Mouse (Mus musculus): ENCODE results near the gene Bbip1. TPM values are rescaled to one million over a fixed set of nuclear protein-coding genes. Genes with fewer than 3 reads are reported as not detected.

The Bbip1 gene
- polyA plus RNA-seq, 1 experiment from 2014 or later: 69.8 TPM

DNA sequence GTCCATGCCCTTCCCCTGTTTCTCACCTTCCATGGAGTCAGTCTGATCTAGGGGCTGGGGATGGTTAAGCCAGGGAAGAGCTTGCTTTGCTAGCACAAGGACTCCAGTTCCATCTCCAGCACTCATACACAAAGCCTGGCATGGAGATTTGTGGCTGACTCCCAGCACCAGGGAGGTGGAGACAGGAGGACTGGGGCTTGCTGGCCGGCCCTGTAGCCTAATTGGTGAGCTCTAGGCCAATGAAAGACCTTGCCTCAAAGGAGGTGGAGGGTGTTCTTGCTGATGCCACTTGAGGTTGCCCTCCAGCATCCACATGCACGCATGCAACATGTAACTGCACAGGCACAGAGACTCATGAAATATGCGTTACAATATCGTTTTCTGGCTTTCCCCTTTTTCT lies 45.9 kb downstream of the Bbip1 start:
- TF ChIP-seq CTCF (IDR thresholded peaks at IDR 0.05; ENCODE audit: low read depth): no peak
- ATAC-seq (ENCODE audit: insufficient read depth) (no peak), DNase-seq (no peak)
- no peak overlapping the region for H3K4me2 ChIP-seq
- no peak overlapping the region for H3K4me3 ChIP-seq (ENCODE audit: low read depth, low read length)
- WGBS: 70% methylated on average over 4 of the region's 4 CpGs
- no peaks in the 10 kb centered on the region for H3K9me3 ChIP-seq (ENCODE audit: low read depth, low read length)
- no peak overlapping the region for H3K27ac ChIP-seq (ENCODE audit: low read depth)
- peaks cover 23% of the 10 kb centered on the region for H3K4me1 ChIP-seq (ENCODE audit: insufficient read depth)
- H3K27me3 ChIP-seq (ENCODE audit: insufficient read depth, low read length): no peaks in the 10 kb centered on the region
- no peak overlapping the region for H3K9ac ChIP-seq
- no peaks in the 10 kb centered on the region for H3K36me3 ChIP-seq (ENCODE audit: insufficient read depth)

DNA sequence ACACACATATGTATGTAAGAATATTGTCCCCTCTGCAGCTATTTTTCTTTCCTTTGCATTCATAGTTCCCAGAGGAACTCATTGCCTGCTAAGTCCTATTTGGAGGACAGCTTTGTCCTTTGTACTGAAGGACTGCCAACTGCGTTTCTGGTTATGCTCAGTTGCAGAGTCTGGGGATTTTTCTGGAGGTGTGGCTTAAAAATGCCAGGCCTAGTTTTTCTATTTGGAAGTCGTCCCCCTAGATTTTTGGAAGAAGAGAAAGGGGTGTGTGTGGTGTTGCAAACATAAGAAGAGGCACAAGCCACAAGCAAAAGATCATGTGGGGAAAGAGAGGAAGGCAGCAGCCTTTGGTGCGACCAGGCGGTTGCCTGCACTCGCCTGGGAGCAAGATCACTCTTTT lies 46.4 kb downstream of the Bbip1 start:
- no peak for TF ChIP-seq CTCF (IDR thresholded peaks at IDR 0.05; ENCODE audit: low read depth)
- DNase-seq (no peak), ATAC-seq (ENCODE audit: insufficient read depth) (no peak)
- Histone ChIP-seq H3K27me3 (ENCODE audit: insufficient read depth, low read length) (no peaks in the 10 kb centered on the region), H3K27ac (ENCODE audit: low read depth) (no peak overlapping the region), H3K36me3 (ENCODE audit: insufficient read depth) (no peaks in the 10 kb centered on the region), H3K9ac (no peak overlapping the region), H3K4me2 (no peak overlapping the region), H3K4me1 (ENCODE audit: insufficient read depth) (peaks cover 25% of the 10 kb centered on the region), H3K9me3 (ENCODE audit: low read depth, low read length) (no peaks in the 10 kb centered on the region), H3K4me3 (ENCODE audit: low read depth, low read length) (no peak overlapping the region)
- 71% methylated on average over 5 of the region's 5 CpGs for WGBS

DNA sequence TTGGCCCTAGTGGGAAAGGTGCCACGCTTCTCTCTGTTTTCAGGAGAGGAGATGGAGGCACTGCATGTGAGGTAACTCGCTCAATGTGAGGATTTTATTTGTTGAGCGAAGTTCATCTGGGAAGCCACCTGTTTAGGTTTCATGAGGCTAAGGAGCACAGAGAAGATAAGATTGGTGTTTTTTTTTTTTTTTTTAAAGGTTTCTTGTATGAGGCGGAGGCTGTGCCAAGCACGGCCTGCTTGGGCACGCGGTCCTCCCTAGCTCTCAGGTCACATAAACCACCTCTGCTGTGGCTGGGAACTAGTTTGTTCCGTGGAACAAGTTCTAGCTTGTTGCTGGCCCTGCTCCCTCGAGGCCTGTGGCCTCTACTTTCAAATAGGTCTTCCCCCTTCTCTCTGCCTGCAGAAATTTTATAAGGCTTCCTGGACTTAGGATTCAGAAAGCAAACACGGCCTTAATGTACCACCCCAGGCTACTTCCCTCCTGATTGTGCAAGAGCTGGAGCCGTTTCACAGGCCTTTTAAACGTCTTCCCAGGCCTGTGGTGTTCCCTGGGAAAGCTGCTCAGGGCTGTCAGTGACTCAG lies 49.8 kb downstream of the Bbip1 start:
- no peak for DNase-seq
- H3K4me1 ChIP-seq (ENCODE audit: insufficient read depth): peaks cover 34% of the 10 kb centered on the region
- no peak overlapping the region for H3K4me2 ChIP-seq
- H3K9ac ChIP-seq: no peak overlapping the region
- no peaks in the 10 kb centered on the region for H3K27me3 ChIP-seq (ENCODE audit: insufficient read depth, low read length)
- no peak for ATAC-seq (ENCODE audit: insufficient read depth)
- no peak overlapping the region for H3K27ac ChIP-seq (ENCODE audit: low read depth)
- no peak overlapping the region for H3K4me3 ChIP-seq (ENCODE audit: low read depth, low read length)
- H3K36me3 ChIP-seq (ENCODE audit: insufficient read depth): no peaks in the 10 kb centered on the region
- no peak for TF ChIP-seq CTCF (IDR thresholded peaks at IDR 0.05; ENCODE audit: low read depth)
- H3K9me3 ChIP-seq (ENCODE audit: low read depth, low read length): no peaks in the 10 kb centered on the region
- 70% methylated on average over 12 of the region's 12 CpGs for WGBS

DNA sequence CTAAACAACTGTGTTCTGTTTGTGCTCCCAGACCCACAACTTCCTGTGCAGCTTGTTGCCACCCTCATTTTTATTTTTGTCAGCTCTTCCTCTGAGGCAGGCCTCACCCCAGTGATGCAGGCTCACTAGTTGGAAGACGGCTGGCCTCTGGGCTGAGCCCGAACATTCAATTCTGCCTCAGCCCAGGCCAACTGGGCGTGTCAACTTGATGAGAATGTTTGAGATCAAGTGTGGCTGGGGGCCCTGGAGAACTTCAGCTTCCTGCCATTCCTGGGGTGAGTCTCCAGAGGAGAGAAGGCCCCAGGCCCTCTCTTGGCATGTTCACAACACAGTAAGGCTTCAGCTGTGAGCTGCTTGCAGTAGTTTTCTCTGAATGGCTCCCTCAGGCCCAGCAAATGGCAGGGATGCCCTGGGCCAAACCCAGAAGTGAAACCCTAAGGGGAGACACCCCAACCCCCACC lies 50.7 kb downstream of the Bbip1 start:
- Histone ChIP-seq H3K4me2 (no peak overlapping the region), H3K9me3 (ENCODE audit: low read depth, low read length) (no peaks in the 10 kb centered on the region), H3K4me3 (ENCODE audit: low read depth, low read length) (no peak overlapping the region), H3K9ac (no peak overlapping the region), H3K4me1 (ENCODE audit: insufficient read depth) (peaks cover 27% of the 10 kb centered on the region), H3K36me3 (ENCODE audit: insufficient read depth) (no peaks in the 10 kb centered on the region), H3K27me3 (ENCODE audit: insufficient read depth, low read length) (no peaks in the 10 kb centered on the region), H3K27ac (ENCODE audit: low read depth) (peak overlapping the region; percentile 91)
- ATAC-seq (ENCODE audit: insufficient read depth) (no peak), DNase-seq (no peak)
- WGBS: 62% methylated on average over 3 of the region's 3 CpGs
- no peak for TF ChIP-seq CTCF (IDR thresholded peaks at IDR 0.05; ENCODE audit: low read depth)

DNA sequence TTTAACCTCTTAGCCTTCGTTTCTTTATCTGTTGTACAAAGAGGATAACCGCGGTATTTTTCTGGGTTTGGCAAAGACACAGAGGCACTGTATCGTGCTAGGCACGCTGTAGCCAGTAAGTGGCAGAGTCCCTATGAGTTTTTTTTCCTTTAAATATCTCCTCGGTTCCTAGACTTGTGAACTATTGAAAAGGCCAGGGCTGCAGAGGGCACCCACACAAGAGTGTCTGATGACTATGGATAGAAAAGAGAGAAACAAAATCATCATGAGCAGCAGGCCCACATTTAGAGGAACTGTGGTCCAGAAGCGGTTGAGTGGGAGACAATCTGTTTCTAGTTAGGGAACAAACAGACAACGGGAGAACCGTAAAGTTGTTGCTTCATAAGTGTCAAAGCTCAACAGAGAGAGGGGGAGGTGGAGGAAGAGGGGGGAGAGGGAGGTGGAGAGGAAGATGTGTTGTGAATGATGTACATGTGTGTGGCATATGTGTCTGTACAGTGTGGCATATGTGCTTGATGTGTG lies 51.5 kb downstream of the Bbip1 start:
- H3K27ac ChIP-seq (ENCODE audit: low read depth): peak overlapping the region; percentile 91
- H3K27me3 ChIP-seq (ENCODE audit: insufficient read depth, low read length): no peaks in the 10 kb centered on the region
- H3K36me3 ChIP-seq (ENCODE audit: insufficient read depth): no peaks in the 10 kb centered on the region
- no peak overlapping the region for H3K4me3 ChIP-seq (ENCODE audit: low read depth, low read length)
- TF ChIP-seq CTCF (IDR thresholded peaks at IDR 0.05; ENCODE audit: low read depth): no peak
- no peak for ATAC-seq (ENCODE audit: insufficient read depth)
- H3K4me1 ChIP-seq (ENCODE audit: insufficient read depth): peaks cover 27% of the 10 kb centered on the region
- WGBS: 52% methylated on average over 9 of the region's 9 CpGs
- no peak overlapping the region for H3K9ac ChIP-seq
- H3K9me3 ChIP-seq (ENCODE audit: low read depth, low read length): no peaks in the 10 kb centered on the region
- H3K4me2 ChIP-seq: no peak overlapping the region
- DNase-seq: no peak

DNA sequence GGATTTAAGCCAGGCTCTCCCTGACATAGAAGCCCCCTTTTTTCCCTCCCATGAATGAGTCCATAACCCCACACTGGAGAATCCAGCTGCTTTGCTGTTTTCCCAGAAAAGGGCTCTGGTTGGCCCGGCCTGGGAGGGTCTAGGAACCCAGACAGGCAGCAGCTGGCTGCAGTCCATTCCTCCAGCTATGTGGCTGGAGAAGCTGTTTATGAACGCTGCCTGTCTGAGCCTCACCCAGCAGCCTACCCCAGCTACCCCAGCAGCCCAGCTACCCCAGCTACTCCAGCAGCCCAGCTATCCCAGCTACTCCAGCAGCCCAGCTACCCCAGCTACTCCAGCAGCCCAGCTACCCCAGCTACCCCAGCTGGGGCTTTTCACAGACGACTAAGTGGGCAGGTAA lies 52.4 kb downstream of the Bbip1 start, which contains the start of gene Pdcd4:
Pdcd4 (plus strand) TSS at position 171 of the 400 bp plus-strand sequence.
- Histone ChIP-seq H3K9ac (peak within 1 kb of the TSS; percentile 29; the same call in 1 of the 2 replicates), H3K27ac (ENCODE audit: low read depth) (peak within 1 kb of the TSS; percentile 91), H3K36me3 (ENCODE audit: insufficient read depth) (no peaks in the 10 kb centered on the region), H3K4me2 (0 out of 2 replicates have a peak within 1 kb of the TSS, but pooled peaks have one; percentile 18), H3K27me3 (ENCODE audit: insufficient read depth, low read length) (no peaks in the 10 kb centered on the region), H3K4me1 (ENCODE audit: insufficient read depth) (peaks cover 27% of the 10 kb centered on the region), H3K9me3 (ENCODE audit: low read depth, low read length) (no peaks in the 10 kb centered on the region), H3K4me3 (ENCODE audit: low read depth, low read length) (no peak within 1 kb of the TSS)
- 21% methylated on average over 3 of the region's 3 CpGs for WGBS
- DNase-seq (peak; percentile 86), ATAC-seq (ENCODE audit: insufficient read depth) (peak; percentile 89)
- TF ChIP-seq CTCF (IDR thresholded peaks at IDR 0.05; ENCODE audit: low read depth): no peak

DNA sequence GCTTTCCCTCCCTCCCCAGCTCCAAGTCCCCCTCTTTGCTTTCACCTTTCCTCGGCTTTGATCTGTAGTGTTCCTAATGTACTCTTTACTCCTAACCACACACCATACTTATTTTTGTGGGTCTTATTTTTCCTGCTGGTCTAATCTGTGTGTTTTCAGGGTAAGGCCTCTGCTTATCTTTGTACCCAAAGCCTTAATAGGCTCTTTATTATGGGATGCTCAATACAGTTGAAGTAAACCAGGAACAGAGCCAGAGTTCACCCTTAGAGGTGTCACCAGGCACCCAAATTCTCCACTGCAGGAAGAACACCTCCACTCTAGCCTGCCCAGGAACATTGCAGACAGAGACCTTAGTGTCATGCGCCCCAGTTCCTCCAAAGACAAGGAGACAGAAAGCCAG lies 52.9 kb downstream of the Bbip1 start:
- peak overlapping the region; percentile 91 for H3K27ac ChIP-seq (ENCODE audit: low read depth)
- H3K4me2 ChIP-seq: no peak overlapping the region
- H3K9ac ChIP-seq: no peak overlapping the region
- no peaks in the 10 kb centered on the region for H3K27me3 ChIP-seq (ENCODE audit: insufficient read depth, low read length)
- H3K9me3 ChIP-seq (ENCODE audit: low read depth, low read length): no peaks in the 10 kb centered on the region
- no peak for DNase-seq
- no peaks in the 10 kb centered on the region for H3K36me3 ChIP-seq (ENCODE audit: insufficient read depth)
- 78% methylated on average over 2 of the region's 2 CpGs for WGBS
- H3K4me3 ChIP-seq (ENCODE audit: low read depth, low read length): no peak overlapping the region
- no peak for TF ChIP-seq CTCF (IDR thresholded peaks at IDR 0.05; ENCODE audit: low read depth)
- peaks cover 27% of the 10 kb centered on the region for H3K4me1 ChIP-seq (ENCODE audit: insufficient read depth)
- peak; percentile 50; the same call in 1 of the 2 replicates for ATAC-seq (ENCODE audit: insufficient read depth)
